Mouse (Mus musculus) heart, embryonic 14.5 days (tissue): ENCODE measurements around the gene 1500009L16Rik. TPM values are rescaled to one million over a fixed set of nuclear protein-coding genes. Genes with fewer than 3 reads are reported as not detected.
A peak's percentile ranks its signal among the peaks of the same experiment; 100 is the strongest.

Experiments used
- ATAC-seq: fragments of 200-750 bp; cut with Nextera tagmentation; 2 replicates; pipeline ENCODE4 v1.8.0; 2017; ENCODE audit warnings: low read depth, moderate TSS enrichment; ENCODE audit not compliant: insufficient number of reproducible peaks, insufficient read depth, low FRiP score
- H3K27ac ChIP-seq, 2 experiments: fragments of 200-500 bp in 1 of 2; fragments of 300-500 bp in 1 of 2; sonication (generic) in 1 of 2; replicated peaks in 1 of 2; 2 replicates each; pipeline ENCODE4 v1.5.1; 2012 to 2014; ENCODE audit warnings: low read depth in 2 of 2, low read length in 2 of 2, control low read depth in 1 of 2, mild to moderate bottlenecking in 1 of 2, mixed read lengths in 1 of 2; ENCODE audit not compliant: control insufficient read depth in 1 of 2, insufficient read depth in 1 of 2
- H3K27me3 ChIP-seq: fragments of 300-500 bp; sonication (generic); 2 replicates; pipeline ENCODE4 v1.6.1; 2014; ENCODE audit warnings: mild to moderate bottlenecking, low read length, control low read depth; ENCODE audit not compliant: control insufficient read depth, insufficient read depth
- H3K36me3 ChIP-seq: fragments of 300-500 bp; sonication (generic); 2 replicates; pipeline ENCODE4 v1.6.1; 2014; ENCODE audit warnings: mild to moderate bottlenecking, control low read depth, low read length, mixed read lengths; ENCODE audit not compliant: control insufficient read depth, insufficient read depth
- H3K4me1 ChIP-seq, 2 experiments: fragments of 200-500 bp in 1 of 2; fragments of 300-500 bp in 1 of 2; sonication (generic) in 1 of 2; 2 replicates each; pipeline ENCODE4 v1.6.1; 2012 to 2014; ENCODE audit warnings: low read length in 2 of 2, control low read depth in 1 of 2, mixed read lengths in 1 of 2; ENCODE audit not compliant: control insufficient read depth in 2 of 2, insufficient read depth in 2 of 2
- H3K4me2 ChIP-seq: fragments of 300-500 bp; sonication (generic); 2 replicates; pipeline ENCODE4 v1.6.1; 2014; ENCODE audit warnings: mild to moderate bottlenecking, low read length
- H3K4me3 ChIP-seq, 2 experiments: fragments of 200-500 bp in 1 of 2; fragments of 300-500 bp in 1 of 2; sonication (generic) in 1 of 2; 2 replicates each; pipeline ENCODE4 v1.5.1; 2012 to 2014; ENCODE audit warnings: low read length in 2 of 2, mild to moderate bottlenecking in 2 of 2, control low read depth in 1 of 2, low read depth in 1 of 2, moderate library complexity in 1 of 2; ENCODE audit not compliant: control insufficient read depth in 1 of 2, insufficient read depth in 1 of 2
- H3K9ac ChIP-seq: fragments of 300-500 bp; sonication (generic); 2 replicates; pipeline ENCODE4 v1.6.1; 2014; ENCODE audit warnings: mild to moderate bottlenecking, low read length
- H3K9me3 ChIP-seq: fragments of 300-500 bp; sonication (generic); 2 replicates; pipeline ENCODE4 v1.6.1; 2016; ENCODE audit warnings: low read length, control low read depth; ENCODE audit not compliant: control insufficient read depth
- WGBS: fragments of 180-500 bp; shearing (Covaris S2); extraction: QIAGEN DNeasy Blood & Tissue Kit; methylation state at CpG from one replicate; pipeline ENCODE4 v1.1.7; 2014; 5-methylcytosine and 5-hydroxymethylcytosine counted together
- polyA plus RNA-seq: library from polyadenylated mRNA; unstranded; fragments of >200 nt; fragmentation: Nextera tagmentation; extraction: Ambion mirVana; gene quantifications from 2 replicates; pipeline ENCODE4 v1.2.1, GENCODE M21; 2014

The 1500009L16Rik gene
- polyA plus RNA-seq, 1 experiment from 2014 or later = 20.3 TPM

- Histone ChIP-seq H3K27me3 (no peaks in the 10 kb centered on the region), H3K4me1 (peaks cover 3 to 8% of the 10 kb centered on the region in 2 experiments; a peak in 2 of 4 replicates), H3K9me3 (peaks cover 15% of the 10 kb centered on the region), H3K4me2 (no peak overlapping the region), H3K4me3 (no peak overlapping the region), H3K9ac (no peak overlapping the region), H3K36me3 (no peaks in the 10 kb centered on the region), H3K27ac (no peak overlapping the region)
- 79% methylated on average over 10 of the region's 10 CpGs for WGBS
- ATAC-seq = no peak
Observed at GRCm38 (mm10) chr10:83782371-83783120, 59.9 kb downstream of the 1500009L16Rik start.

GRCm38 (mm10) chr10:83785003-83785402 is 62.3 kb downstream of the 1500009L16Rik start:
- H3K9me3 ChIP-seq = peaks cover under 1% of the 10 kb centered on the region; the same call in 1 of the 2 replicates
- peaks cover 3 to 8% of the 10 kb centered on the region in 2 experiments; a peak in 2 of 4 replicates for H3K4me1 ChIP-seq
- no peak for ATAC-seq
- H3K36me3 ChIP-seq = no peaks in the 10 kb centered on the region
- H3K9ac ChIP-seq = no peak overlapping the region
- H3K27ac ChIP-seq = no peak overlapping the region
- H3K4me2 ChIP-seq = no peak overlapping the region
- no peak overlapping the region for H3K4me3 ChIP-seq
- WGBS = 36% methylated on average over 5 of the region's 5 CpGs
- H3K27me3 ChIP-seq = no peaks in the 10 kb centered on the region

- Histone ChIP-seq H3K4me3 (no peak overlapping the region), H3K9me3 (no peaks in the 10 kb centered on the region)
- 35% methylated on average over 3 of the region's 3 CpGs for WGBS
Observed at GRCm38 (mm10) chr10:83785627-83786392, 63.1 kb downstream of the 1500009L16Rik start.

GRCm38 (mm10) chr10:83795088-83795487 is 72.4 kb downstream of the 1500009L16Rik start:
- Histone ChIP-seq H3K36me3 (no peaks in the 10 kb centered on the region), H3K4me1 (no peaks in the 10 kb centered on the region), H3K4me2 (no peak overlapping the region), H3K4me3 (no peak overlapping the region), H3K9me3 (no peaks in the 10 kb centered on the region), H3K27ac (no peak overlapping the region), H3K9ac (no peak overlapping the region), H3K27me3 (no peaks in the 10 kb centered on the region)
- ATAC-seq = no peak

More at GRCm38 (mm10) chr10:83785627-83786392, 63.1 kb downstream of the 1500009L16Rik start:
- Histone ChIP-seq H3K4me1 (peaks cover 3 to 8% of the 10 kb centered on the region in 2 experiments; a peak in 2 of 4 replicates), H3K27ac (peak overlapping the region; percentile 35 to 53), H3K4me2 (no peak overlapping the region), H3K9ac (no peak overlapping the region), H3K36me3 (no peaks in the 10 kb centered on the region), H3K27me3 (no peaks in the 10 kb centered on the region)
- ATAC-seq = no peak

- H3K9me3 ChIP-seq = no peaks in the 10 kb centered on the region
- H3K4me2 ChIP-seq = no peak overlapping the region
- no peak overlapping the region for H3K4me3 ChIP-seq
- no peak overlapping the region for H3K27ac ChIP-seq
- H3K9ac ChIP-seq = no peak overlapping the region
- H3K36me3 ChIP-seq = no peaks in the 10 kb centered on the region
- ATAC-seq = no peak
- H3K27me3 ChIP-seq = no peaks in the 10 kb centered on the region
- H3K4me1 ChIP-seq = no peaks in the 10 kb centered on the region
- WGBS = 88% methylated on average over 4 of the region's 4 CpGs
Observed at GRCm38 (mm10) chr10:83795500-83795899, 72.8 kb downstream of the 1500009L16Rik start.

- no peaks in the 10 kb centered on the region for H3K27me3 ChIP-seq
- no peaks in the 10 kb centered on the region for H3K36me3 ChIP-seq
- H3K27ac ChIP-seq = peak overlapping the region in 1 of 2 experiments; percentile 82; a peak in 1 of 4 replicates
- H3K4me2 ChIP-seq = no peak overlapping the region
- ATAC-seq = no peak
- no peak overlapping the region for H3K9ac ChIP-seq
- H3K9me3 ChIP-seq = no peaks in the 10 kb centered on the region
- no peak overlapping the region for H3K4me3 ChIP-seq
- peaks cover 23 to 24% of the 10 kb centered on the region in 2 experiments for H3K4me1 ChIP-seq
- 87% methylated on average over 6 of the region's 6 CpGs for WGBS
Observed at GRCm38 (mm10) chr10:83804021-83804420, 81.4 kb downstream of the 1500009L16Rik start.

GRCm38 (mm10) chr10:83805201-83805718 is 82.6 kb downstream of the 1500009L16Rik start:
- Histone ChIP-seq H3K9ac (0 out of 2 replicates have a peak overlapping the region, but pooled peaks have one; percentile 30), H3K4me1 (peaks cover 23 to 24% of the 10 kb centered on the region in 2 experiments), H3K9me3 (no peaks in the 10 kb centered on the region), H3K27ac (peak overlapping the region; percentile 77 to 82), H3K36me3 (no peaks in the 10 kb centered on the region), H3K27me3 (no peaks in the 10 kb centered on the region), H3K4me2 (peak overlapping the region; percentile 42), H3K4me3 (no peak overlapping the region)
- WGBS = 24% methylated on average over 11 of the region's 11 CpGs
- peak; percentile 91 for ATAC-seq
